Mouse (Mus musculus) thymus, postnatal 10 days (tissue): ENCODE measurements around the gene Mettl7a1.
"Not testable (repeated sequence)": the region's sequence is repeated elsewhere in the genome, so short reads cannot be mapped to it uniquely, and the experiment has no call there.

Experiments used
- DNase-seq, 2 experiments: peaks; one replicate each; pipeline ENCODE4 v3.0.0; 2021; ENCODE audit warnings: low spot score in 2 of 2

Mettl7a1 gene

DNA sequence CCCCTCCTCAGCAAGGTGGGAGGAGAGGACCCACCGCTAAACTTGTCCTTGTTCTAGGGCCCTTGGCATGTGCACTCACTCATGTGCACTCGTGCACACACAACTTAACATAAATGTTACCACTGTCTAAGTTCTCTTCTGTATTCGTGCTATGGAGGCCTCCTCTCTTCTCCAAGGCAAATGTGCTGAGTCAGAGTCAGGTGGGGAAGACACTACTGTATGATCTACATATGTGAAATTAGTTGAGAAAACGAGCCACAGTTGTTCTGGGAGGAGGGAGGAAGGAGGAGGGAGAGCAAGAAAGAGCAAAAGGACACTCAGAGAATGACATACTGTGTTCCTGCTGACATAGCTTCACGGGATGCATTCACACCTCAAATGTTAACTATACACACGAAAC is 3.4 kb upstream of the Mettl7a1 start:
- peak; percentile 11 to 12 for DNase-seq

DNA sequence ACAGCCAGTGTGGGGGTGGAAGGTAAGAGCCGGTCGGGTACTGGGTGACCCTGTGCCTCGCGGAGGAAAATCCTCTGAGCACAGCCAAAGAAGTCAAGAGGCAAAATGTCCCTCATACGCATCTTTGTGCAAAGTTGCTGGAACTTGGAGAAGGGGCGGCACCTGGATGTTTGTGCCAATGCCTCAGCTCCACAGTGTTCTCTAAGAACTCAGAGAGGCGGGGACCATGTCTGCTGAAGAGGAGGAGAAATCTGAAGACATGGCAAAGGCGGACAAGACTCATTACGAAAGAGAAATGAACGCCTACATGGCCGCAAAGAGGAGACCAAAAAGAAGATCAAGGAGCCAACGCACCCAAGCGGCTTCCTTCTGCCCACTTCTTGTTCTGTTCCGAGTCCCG is 2.4 kb upstream of the Mettl7a1 start:
- DNase-seq, result no peak

DNA sequence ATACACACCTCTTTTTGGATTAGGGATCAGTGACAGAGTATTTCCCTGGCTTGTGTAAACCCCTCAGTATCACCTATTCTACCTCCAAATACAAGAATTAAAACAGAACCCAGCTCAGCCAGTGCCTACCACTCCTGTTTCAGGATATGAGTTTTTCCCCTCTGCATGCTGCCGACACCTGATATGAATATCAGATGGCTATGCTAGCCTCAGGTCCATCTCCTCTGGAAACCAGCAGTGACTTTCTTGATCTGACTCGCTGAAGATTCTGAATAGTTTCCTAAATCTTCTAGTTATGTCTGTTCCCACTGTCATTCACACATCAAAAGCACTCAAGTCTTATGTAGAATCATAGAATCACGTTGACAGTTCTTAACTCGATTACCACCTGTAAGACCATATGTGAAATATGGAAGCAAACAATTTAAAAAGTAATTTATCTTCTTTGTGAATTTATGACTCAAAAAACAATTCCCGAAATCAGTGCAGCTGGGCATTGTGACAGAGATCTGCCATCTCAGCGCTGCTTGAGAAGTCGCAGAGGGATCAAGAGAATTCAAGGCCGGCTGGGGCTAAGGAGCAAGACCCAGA is 417 bp upstream of the Mettl7a1 start:
- no peak for DNase-seq

DNA sequence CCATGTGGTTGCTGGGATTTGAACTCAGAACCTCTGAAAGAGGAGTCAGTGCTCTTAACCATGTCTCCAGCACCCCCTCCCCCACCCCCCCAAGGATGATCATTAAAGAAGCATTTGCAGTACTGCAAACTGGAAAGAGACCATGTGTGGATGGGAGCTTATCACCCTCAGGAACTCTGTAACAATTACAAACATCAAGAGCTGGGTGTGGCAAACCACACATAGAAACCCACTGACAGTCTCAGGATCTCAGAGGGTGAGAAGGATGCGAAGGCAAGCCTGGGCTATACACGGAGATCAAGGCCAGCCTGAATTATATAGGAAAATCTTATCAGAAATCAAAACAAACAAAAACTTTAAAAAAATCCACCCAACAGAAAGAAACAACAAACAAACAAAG is 2.3 kb downstream of the Mettl7a1 start:
- no peak for DNase-seq

DNA sequence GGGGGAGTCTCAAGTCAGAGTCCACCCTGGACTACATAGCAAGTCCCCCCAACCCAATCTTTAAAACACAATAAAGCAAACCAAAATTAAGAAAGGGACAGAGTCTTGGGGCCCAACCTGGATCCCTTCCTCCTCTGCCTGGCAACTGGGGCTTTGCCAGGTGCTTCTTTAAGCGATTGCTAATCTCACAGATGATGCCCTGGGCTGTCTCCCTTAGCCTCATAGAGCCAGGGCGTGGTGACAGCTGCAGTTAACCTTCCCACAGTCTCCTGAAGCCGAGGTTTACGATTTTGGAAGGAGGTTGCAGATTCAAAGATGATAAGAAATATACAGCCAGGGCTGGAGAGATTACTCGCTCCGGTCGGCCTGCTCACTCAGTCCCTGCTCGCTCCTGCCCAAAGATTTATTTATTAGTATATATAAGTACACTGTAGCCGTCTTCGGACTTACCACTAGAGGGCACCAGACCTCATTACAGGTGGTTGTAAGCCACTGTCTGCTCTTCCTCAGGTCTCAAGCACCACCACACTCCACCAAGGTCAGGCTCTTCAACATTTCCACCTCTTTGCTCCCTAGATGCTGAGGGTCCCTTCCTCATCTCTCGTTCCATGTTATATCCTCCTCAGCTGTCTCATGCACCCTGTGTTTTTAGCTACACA is 3.6 kb downstream of the Mettl7a1 start:
- DNase-seq, result peak; percentile 9 to 45

DNA sequence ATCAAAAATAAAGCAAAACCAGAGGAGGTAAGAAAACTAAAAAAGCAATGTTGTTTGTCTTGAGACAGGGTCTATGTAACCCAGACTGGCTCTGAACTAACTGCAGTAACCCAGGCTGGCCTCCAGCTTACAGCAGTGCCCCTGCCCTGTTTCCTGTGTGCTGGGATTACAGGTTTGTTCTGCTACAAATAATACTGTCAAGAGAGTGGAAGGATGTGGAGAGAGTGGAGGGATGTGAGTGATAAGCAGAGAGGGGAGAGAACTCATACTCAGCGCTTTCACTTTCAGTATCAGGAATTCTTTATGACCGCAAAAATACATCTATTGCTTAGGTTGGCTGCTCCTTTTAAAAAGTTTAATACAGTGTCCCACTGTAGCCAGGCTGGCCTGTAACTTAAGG is 8.4 kb downstream of the Mettl7a1 start:
- DNase-seq, result no peak

DNA sequence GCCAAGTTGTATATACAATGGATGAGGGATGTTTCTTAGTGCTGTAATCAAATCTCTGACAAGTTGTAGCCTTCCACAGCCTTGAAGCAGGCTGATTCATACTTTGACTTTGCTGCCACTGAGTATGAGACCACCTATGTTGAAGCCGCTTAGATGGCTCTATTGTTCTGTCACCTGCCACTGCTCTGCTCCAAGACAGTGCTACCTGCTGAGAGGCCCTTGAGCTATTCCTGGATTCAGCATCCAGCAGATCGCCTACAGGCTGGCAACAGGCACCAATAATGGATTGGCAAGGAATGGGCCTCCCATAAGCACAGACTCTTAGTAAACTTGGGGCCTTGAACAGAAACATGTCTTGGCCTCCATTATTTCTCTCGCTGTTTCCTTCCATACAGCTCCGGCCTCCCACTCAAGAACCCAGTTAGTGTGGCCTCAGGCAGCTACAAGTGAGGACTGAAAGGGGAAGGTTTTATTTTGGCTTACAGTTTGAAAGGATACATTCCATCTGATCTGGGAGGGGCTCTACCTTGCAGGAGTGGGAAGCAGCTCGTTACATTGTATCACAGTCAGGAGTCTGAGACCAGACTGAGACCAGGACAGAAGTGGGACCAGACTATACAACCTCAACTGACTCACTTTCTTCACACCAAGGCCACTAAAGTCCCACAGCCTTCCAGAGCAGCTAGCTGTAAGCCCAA is 10.7 kb downstream of the Mettl7a1 start:
- DNase-seq, result no peak

DNA sequence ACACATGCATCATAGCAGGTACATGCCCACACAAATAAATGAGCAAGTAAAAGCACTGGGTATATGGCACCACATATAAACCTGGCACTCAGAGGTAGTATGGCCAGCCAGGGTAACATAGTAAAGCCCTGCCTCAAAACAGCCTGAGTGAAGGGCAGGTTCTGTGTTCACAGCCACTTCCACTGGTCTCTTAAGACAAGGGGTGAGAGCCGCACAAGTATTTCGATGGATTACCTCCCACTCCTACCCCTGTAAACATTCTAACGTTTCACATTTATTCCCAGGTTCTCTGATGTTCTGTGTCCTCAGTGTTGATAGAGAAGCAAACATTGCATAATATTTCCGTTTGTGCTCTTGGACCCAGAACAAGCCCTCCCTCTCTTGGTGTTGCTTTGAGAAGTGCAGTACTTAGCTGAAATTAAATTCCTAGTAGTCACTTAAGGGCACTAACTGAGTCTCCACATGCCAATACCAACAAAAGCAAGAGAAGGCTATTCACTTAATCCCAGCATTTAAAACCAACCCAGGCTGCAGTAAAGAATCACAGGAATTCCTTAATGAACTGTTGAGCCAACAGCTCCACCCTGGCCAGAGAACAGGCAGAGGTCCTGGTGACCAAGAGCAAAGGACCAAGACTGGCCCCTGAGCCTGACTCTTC is 14.2 kb downstream of the Mettl7a1 start:
- not testable (repeated sequence) for DNase-seq

DNA sequence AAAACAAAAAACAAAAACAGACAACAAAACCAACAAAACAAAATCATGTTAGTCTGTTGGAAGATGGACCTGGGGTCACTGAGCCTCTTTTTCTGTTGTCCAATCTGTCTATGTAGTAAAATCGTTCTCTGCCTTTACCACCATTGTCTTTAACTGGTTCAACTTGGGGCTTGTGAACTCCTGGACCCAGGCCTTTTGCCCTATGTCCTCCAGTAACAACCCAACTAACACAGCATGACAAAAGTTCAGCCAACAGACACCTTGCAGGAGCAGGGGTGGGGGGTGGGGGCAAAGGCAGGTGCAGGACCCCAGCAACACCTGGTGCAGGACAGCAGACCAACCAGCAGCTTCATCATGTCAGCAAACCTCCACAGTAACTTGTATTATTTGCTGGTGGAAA is 15.9 kb downstream of the Mettl7a1 start:
- DNase-seq, result no peak

DNA sequence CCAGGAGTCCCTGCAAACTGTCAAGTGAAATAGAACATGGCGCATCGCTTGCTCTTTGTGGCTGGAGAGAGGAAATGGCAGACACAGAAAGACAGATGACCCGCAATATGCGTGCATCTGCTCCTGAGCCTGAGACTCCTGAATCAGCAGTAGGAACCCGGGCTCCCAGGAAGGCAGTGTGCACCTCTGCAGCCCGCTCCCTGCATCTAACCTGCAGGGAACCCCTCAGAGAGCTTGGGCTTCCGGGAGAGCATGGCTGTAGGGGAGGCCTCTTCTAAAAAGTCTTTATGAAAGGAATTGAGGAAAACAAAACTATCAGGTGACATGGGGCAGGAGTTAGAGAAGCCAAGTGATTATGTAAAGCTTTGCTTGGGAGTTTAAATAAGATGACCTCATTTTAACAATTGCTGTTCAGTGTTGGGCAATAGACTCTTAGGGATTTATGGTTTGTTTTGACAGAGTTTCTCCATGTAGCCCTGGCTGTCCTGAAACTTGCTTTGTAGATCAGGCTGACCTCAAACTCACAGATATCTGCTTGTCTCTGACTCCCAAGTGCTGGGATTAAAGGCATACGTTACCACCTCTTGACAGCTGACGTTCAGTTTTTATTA is 16.5 kb downstream of the Mettl7a1 start:
- DNase-seq, result no peak

DNA sequence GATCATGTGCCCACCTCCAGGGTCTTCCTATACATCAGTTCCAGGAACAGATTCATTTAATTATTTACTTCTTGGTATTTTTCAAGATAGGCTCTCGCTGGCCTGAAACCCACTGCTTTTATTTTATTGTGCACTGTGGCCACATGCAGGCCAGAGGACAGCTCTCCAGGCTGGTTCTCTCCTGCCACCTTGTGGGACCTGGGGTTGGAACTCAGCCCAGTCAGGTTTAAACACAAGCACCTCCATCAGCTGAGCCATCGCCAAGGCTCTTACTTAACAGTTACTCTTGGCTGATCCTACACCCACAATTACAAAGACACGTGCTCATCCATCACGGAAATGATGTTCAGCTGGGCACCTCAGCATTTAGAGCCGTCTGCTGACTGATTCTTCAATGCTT is 17.2 kb downstream of the Mettl7a1 start:
- DNase-seq, result no peak

DNA sequence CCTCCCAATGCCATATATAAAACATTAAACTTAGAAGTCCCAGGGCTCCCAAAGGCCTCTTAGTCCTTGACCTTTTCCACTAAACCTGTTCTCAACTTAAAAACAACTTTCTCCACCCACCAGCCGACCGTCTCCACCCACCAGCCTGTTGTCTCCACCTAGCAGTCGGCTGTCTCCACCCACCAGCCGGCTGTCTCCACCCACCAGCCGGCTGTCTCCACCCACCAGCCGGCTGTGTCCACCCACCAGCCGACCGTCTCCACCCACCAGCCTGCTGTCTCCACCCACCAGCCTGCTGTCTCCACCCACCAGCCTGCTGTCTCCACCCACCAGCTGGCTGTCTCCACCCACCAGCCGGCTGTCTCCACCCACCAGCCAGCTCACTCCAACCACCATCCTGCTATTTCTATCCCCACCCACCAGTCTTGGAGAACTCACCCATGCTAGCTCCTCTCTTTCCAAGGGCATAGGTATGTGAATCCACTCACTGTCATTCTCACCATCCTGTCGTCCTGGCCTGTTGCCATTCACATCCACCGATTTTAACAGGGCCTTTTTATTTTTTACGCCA is 20.2 kb downstream of the Mettl7a1 start:
- DNase-seq, result no peak

DNA sequence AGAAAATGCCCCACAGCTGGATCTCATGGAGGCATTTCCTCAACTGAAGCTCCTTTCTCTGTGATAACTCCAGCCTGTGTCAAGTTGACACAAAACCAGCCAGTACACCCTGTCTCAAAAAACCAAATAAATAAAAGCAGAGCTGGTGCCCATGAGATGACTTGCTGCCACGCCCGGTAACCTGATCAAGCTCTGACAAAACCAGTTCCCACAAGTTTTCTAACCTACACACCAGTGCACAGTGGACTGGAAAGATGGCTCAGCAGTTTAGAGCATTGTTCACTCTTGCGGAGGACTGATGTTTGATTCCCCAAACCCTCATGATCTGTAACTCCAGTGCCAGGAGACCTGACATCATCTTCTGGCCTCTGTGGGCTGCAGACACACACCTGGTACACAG is 21.3 kb downstream of the Mettl7a1 start:
- DNase-seq, result no peak

DNA sequence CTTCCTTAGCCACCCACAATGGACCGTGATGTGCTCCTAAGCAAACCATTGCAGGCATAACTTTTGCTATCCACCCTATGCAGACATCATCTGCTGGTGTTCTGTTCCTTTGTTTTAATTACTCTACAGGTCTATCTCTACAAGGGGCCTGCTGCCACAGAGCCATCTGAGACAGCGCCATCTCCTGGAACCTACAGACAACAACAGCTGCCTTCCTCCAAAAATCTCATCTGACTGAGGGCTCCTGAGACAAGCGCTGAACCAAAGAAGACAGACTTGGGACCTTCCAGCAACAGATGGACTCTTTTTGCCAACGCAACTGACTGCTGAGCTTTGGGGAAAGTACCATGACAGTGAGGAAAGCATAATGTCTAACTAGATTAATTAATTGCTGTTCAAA is 24.1 kb downstream of the Mettl7a1 start:
- not testable (repeated sequence) for DNase-seq

DNA sequence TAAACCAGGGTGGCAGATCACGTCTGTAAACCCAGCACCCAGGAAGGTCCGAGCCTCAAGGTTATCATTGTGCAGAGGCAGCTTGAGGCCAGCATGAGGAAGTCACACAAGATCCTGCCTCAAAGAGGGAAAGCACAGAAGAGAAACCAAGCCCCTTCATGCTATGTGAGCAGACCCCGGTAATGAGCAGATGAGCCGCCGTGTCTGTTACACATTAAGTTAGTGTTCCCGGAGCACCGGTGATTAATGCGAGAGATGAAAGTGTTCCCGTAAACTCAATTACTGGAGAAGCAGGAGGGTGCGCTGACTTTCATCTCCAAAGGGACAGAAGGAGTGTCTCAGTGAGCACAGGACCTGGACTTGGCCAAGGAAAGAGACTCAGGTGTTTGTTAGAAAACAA is 25.4 kb downstream of the Mettl7a1 start:
- not testable (repeated sequence) for DNase-seq

DNA sequence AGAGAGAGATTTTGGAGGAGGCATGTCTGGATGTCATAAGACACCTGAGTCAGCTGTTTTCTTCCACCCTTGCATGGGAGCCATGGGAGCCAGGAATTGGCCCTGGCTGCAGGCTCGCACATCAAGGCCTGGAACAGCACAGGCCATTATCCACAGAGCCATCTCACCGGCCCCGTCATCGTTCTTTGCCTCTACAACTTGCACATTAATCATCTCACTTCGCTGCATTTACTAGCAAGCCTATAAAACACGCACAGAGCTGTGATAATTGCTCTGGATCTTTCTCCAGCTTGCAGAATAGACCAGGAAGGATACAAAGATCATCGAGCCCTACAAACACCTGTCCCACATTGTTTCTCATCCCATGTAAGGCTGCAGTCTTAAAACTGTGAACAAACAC is 26.8 kb downstream of the Mettl7a1 start:
- no peak for DNase-seq

DNA sequence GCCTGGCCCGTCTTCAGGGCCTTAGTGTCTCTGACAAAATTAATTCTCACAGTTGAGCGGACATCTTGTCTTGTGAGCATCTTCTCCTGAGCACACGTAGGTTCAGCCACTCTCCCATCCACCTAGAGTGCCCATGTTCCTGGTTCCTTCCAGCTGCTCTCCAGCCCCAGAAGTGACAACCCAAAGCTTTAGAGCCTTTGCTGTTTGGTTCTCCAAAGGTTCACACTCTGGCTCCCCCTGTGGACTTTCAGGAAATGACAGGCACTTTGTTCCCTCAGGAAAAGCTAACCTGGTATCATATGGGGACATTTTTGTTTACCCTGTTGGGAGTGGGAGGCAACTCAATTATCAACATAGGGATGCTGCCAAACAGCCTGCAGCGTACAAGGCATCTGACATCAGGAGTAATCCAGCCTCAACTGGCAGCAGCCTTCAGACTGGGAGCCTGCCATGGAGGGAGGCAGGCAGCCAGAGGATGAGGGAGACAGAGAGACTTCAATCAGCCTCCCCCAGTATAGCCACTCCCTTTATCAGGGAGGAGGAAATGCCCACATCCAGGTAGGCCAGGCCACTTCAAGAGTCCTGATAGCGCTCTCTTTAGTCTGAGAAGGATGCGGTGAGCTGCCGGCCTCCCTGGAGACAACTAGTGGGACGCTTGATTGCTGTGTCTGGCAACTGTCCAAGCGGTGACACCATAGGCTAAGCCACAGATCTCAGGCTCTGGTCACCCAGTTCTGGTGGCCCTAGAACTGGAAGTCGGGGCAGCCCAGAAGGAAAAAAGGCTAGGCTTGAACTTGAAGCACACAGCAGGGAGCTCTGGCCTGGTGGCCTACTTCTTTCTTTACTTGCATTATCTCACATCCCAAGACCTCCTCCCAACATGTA is 28.4 kb downstream of the Mettl7a1 start:
- DNase-seq, result not testable (repeated sequence)

DNA sequence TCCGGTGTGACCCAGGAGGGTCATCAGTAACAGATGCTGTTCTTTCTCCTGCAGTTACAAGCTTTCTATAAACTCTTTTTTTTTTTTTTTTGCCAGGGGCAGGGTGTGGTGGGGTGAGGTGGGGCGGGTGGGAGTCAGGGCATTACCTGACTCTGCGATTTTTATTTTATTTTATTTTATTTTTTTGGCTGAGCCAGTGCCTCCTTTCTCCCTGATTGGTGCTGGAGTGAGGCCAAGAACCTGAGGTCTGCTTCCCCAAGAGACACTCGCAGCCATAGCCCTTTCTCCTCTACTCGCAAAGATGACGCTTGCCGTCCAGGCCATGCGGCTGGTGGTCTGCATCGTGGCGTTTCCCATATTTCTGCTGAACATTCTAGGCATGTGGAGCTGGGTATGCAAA is 30.7 kb downstream of the Mettl7a1 start, which contains the start of gene Mettl7a3:
Gene Mettl7a3 (plus strand): TSS at position 301 of the 400 bp plus-strand sequence.
- DNase-seq, result no peak

DNA sequence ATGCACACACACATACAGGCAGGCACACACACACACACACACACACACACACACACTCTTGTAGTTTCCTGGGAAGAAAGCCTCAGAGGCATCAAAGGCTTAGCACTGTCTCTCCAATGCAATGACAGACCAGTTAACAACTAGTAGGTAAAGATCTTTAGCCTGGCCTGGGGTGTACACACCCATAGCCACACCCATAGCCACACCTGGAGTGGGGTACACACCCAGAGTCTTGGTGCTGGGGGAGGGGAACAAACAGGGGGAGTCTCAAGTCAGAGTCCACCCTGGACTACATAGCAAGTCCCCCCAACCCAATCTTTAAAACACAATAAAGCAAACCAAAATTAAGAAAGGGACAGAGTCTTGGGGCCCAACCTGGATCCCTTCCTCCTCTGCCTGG is 33.4 kb downstream of the Mettl7a1 start:
- DNase-seq, result not testable (repeated sequence)

DNA sequence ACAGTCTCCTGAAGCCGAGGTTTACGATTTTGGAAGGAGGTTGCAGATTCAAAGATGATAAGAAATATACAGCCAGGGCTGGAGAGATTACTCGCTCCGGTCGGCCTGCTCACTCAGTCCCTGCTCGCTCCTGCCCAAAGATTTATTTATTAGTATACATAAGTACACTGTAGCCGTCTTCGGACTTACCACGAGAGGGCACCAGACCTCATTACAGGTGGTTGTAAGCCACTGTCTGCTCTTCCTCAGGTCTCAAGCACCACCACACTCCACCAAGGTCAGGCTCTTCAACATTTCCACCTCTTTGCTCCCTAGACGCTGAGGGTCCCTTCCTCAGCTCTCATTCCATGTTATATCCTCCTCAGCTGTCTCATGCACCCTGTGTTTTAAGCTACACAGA is 33.9 kb downstream of the Mettl7a1 start:
- DNase-seq, result peak; percentile 53 to 70
